Mouse (Mus musculus) brain, embryonic 14.5 days (tissue): ENCODE results near the gene Cdk1.

Source experiments
- CTCF ChIP-seq: fragments of 200-500 bp; IDR thresholded peaks from 2 replicates; pipeline ENCODE4 v1.5.1; 2012; ENCODE audit warnings: inconsistent platforms, mild to moderate bottlenecking, moderate library complexity, borderline replicate concordance; ENCODE audit not compliant: insufficient read depth, insufficient read length; ENCODE audit errors: extremely low read depth
- POLR2A ChIP-seq: fragments of 200-500 bp; IDR thresholded peaks from 2 replicates; pipeline ENCODE4 v1.6.1; 2012; ENCODE audit warnings: mild to moderate bottlenecking, inconsistent platforms, borderline replicate concordance; ENCODE audit not compliant: poor library complexity, insufficient read depth, insufficient read length, severe bottlenecking; ENCODE audit errors: extremely low read depth

DNA sequence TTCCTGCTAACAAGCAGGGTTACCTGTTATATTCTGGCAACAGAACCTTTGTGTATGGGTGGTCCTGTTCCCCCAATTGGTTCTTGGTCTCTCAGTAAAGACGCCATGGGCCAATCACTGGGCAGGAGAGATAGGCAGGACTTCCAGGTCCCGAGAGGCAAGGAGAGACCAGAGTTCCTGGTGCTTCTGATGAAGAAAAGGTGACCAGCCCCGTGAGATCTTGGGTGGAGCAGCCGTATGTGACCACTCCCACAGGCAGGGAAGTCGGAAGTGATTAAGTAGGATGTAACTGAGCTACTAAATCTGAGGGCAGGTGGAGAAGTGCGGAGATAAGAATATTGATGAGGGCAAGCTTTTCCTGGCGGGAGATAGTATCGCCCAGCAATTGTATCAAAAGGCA is 25.4 kb downstream of the Cdk1 start:
- TF ChIP-seq CTCF (no peak), POLR2A (no peak)
